Mouse (Mus musculus) splenic B cell, adult 2 months (primary cell): ENCODE data around the gene Wdr34.

Source experiments
- DNase-seq: peaks from one replicate; pipeline ENCODE4 v3.0.0-alpha.2; 2011; ENCODE audit warnings: low read depth, low spot score
- H3K27me3 ChIP-seq: 2 replicates; pipeline ENCODE4 v1.6.1; 2012; ENCODE audit warnings: mild to moderate bottlenecking, low read length, moderate library complexity, mixed read lengths; ENCODE audit not compliant: control insufficient read depth, poor library complexity, insufficient read depth, severe bottlenecking
- H3K36me3 ChIP-seq: 2 replicates; pipeline ENCODE4 v1.6.1; 2012; ENCODE audit warnings: mild to moderate bottlenecking, low read length, moderate library complexity, mixed read lengths; ENCODE audit not compliant: control insufficient read depth, poor library complexity, insufficient read depth, severe bottlenecking

Gene Wdr34

GRCm38 (mm10) chr2:30048699-30049388 is at the start of gene Wdr34:
Wdr34 (minus strand) TSS chr2:30048881.
- no peaks in the 10 kb centered on the region for H3K36me3 ChIP-seq
- peak; percentile 98 for DNase-seq
- no peaks in the 10 kb centered on the region for H3K27me3 ChIP-seq

GRCm38 (mm10) chr2:30095882-30096527 is 47.3 kb upstream of the Wdr34 start:
- Histone ChIP-seq H3K27me3 (no peaks in the 10 kb centered on the region), H3K36me3 (no peaks in the 10 kb centered on the region)
- DNase-seq, result peak; percentile 81

- Histone ChIP-seq H3K27me3 (no peaks in the 10 kb centered on the region), H3K36me3 (no peaks in the 10 kb centered on the region; the same call in 1 of the 2 replicates)
- no peak for DNase-seq
These were observed 45.5 kb upstream of the Wdr34 start for GRCm38 (mm10) chr2:30094208-30094588.

GRCm38 (mm10) chr2:30093471-30094207 is 45.0 kb upstream of the Wdr34 start, which contains the start of gene Zdhhc12:
Zdhhc12 (minus strand) TSS chr2:30093648.
- Histone ChIP-seq H3K36me3 (no peaks in the 10 kb centered on the region; the same call in 1 of the 2 replicates), H3K27me3 (no peaks in the 10 kb centered on the region)
- DNase-seq, result peak; percentile 100

GRCm38 (mm10) chr2:30092280-30092918 is 43.7 kb upstream of the Wdr34 start:
- H3K36me3 ChIP-seq, result no peaks in the 10 kb centered on the region; the same call in 1 of the 2 replicates

GRCm38 (mm10) chr2:30091521-30091920 is 42.8 kb upstream of the Wdr34 start:
- Histone ChIP-seq H3K36me3 (no peaks in the 10 kb centered on the region; the same call in 1 of the 2 replicates), H3K27me3 (no peaks in the 10 kb centered on the region)
- no peak for DNase-seq

More at GRCm38 (mm10) chr2:30092280-30092918, 43.7 kb upstream of the Wdr34 start:
- no peaks in the 10 kb centered on the region for H3K27me3 ChIP-seq
- no peak for DNase-seq

- no peak for DNase-seq
- H3K27me3 ChIP-seq, result no peaks in the 10 kb centered on the region
- no peaks in the 10 kb centered on the region; the same call in 1 of the 2 replicates for H3K36me3 ChIP-seq
These were observed 38.6 kb upstream of the Wdr34 start for GRCm38 (mm10) chr2:30087310-30087709.

GRCm38 (mm10) chr2:30084632-30085031 is 36.0 kb upstream of the Wdr34 start:
- H3K27me3 ChIP-seq, result no peaks in the 10 kb centered on the region
- H3K36me3 ChIP-seq, result no peaks in the 10 kb centered on the region
- DNase-seq, result no peak

GRCm38 (mm10) chr2:30084113-30084512 is 35.4 kb upstream of the Wdr34 start:
- Histone ChIP-seq H3K27me3 (no peaks in the 10 kb centered on the region), H3K36me3 (no peaks in the 10 kb centered on the region)
- peak; percentile 44 for DNase-seq

- no peak for DNase-seq
- H3K27me3 ChIP-seq, result no peaks in the 10 kb centered on the region
- H3K36me3 ChIP-seq, result no peaks in the 10 kb centered on the region
These were observed 31.6 kb upstream of the Wdr34 start for GRCm38 (mm10) chr2:30080181-30080800.

GRCm38 (mm10) chr2:30078760-30079159 is 30.1 kb upstream of the Wdr34 start:
- DNase-seq, result no peak
- Histone ChIP-seq H3K27me3 (no peaks in the 10 kb centered on the region), H3K36me3 (no peaks in the 10 kb centered on the region)

GRCm38 (mm10) chr2:30078349-30078712 is 29.6 kb upstream of the Wdr34 start:
- H3K27me3 ChIP-seq, result no peaks in the 10 kb centered on the region
- no peaks in the 10 kb centered on the region for H3K36me3 ChIP-seq
- no peak for DNase-seq

GRCm38 (mm10) chr2:30077502-30078348 is 29.0 kb upstream of the Wdr34 start, which contains the start of gene Pkn3:
Pkn3 (plus strand) TSS chr2:30077684.
- Histone ChIP-seq H3K27me3 (no peaks in the 10 kb centered on the region), H3K36me3 (no peaks in the 10 kb centered on the region)
- DNase-seq, result peak; percentile 86
